Mouse (Mus musculus) gastrocnemius, postnatal 25 days (tissue): ENCODE results near the gene Ctdsp1. TPM values are rescaled to one million over a fixed set of nuclear protein-coding genes. Genes with fewer than 3 reads are reported as not detected.

Source experiments
- microRNA-seq, 2 experiments: library from miRNA; unstranded; fragments of <30 nt; microRNA quantifications; one replicate each; pipeline ENCODE4 v1.2.0; 2021; ENCODE audit warnings: borderline replicate concordance in 2 of 2
- total RNA-seq, 2 experiments: library from RNA; stranded (reverse); gene quantifications; 1 replicate in 1 of 2; 2 replicates in 1 of 2; pipeline ENCODE4 v1.2.3; 2021

Ctdsp1 gene
- total RNA-seq, 2 experiments from 2014 or later: 82.7 to 82.9 TPM

Small RNA genes within 50 kb of the gene (microRNA-seq; reads per million reads assigned to microRNA genes)
- gene Mir26b: 38,963 to 54,180 reads per million in 2 experiments

Other genes with a start within 250 kb of the Ctdsp1 start
- not detected for gene Cxcr2, start 237.5 kb upstream of the Ctdsp1 start, total RNA-seq
- gene Cxcr1, start 196.9 kb upstream of the Ctdsp1 start, total RNA-seq: not detected
- 10 to 100 TPM; 62.7 to 70.6 TPM for gene Arpc2, start 155.4 kb upstream of the Ctdsp1 start, total RNA-seq
- gene Gpbar1, start 113.0 kb upstream of the Ctdsp1 start, total RNA-seq: not detected
- gene Aamp, start 106.8 kb upstream of the Ctdsp1 start, total RNA-seq: 10 to 100 TPM; 63.6 to 65.8 TPM
- gene Pnkd, start 106.6 kb upstream of the Ctdsp1 start, total RNA-seq: 10 to 100 TPM; 56.7 to 58.0 TPM
- 10 to 100 TPM; 28.5 to 36.6 TPM for gene Tmbim1, start 85.9 kb upstream of the Ctdsp1 start, total RNA-seq
- gene Catip, start 29.4 kb upstream of the Ctdsp1 start, total RNA-seq: not detected
- gene Slc11a1, start 16.3 kb upstream of the Ctdsp1 start, total RNA-seq: 1 to 10 TPM; 2.9 to 3.2 TPM
- gene Vil1, start 17.9 kb downstream of the Ctdsp1 start, total RNA-seq: under 1 TPM in 1 of 2 experiments, not detected in 1; 0.13 TPM
- gene Cnot9, start 114.5 kb downstream of the Ctdsp1 start, total RNA-seq: 10 to 100 TPM; 12.3 to 12.5 TPM
- gene Plcd4, start 151.4 kb downstream of the Ctdsp1 start, total RNA-seq: 10 to 100 TPM; 43.2 to 72.4 TPM
- 1 to 10 TPM; 6.8 to 8.3 TPM for gene Usp37, start 152.8 kb downstream of the Ctdsp1 start, total RNA-seq
- gene Zfp142, start 196.7 kb downstream of the Ctdsp1 start, total RNA-seq: 10 to 100 TPM in 1 of 2 experiments, 1 to 10 TPM in 1; 9.3 to 10.1 TPM
- 10 to 100 TPM; 18.6 to 21.0 TPM for gene Bcs1l, start 196.8 kb downstream of the Ctdsp1 start, total RNA-seq
- gene Rnf25, start 209.9 kb downstream of the Ctdsp1 start, total RNA-seq: 10 to 100 TPM; 13.1 to 17.5 TPM
- under 1 TPM; 0.84 to 0.96 TPM for gene Stk36, start 209.9 kb downstream of the Ctdsp1 start, total RNA-seq